In genomic region chr1:131090261-131090660, GRCm38 (mm10) we compare ENCODE assay signal across 10 mouse cellular contexts. TPM values are rescaled to one million over a fixed set of nuclear protein-coding genes. Genes with fewer than 3 reads are reported as not detected.
A peak's percentile ranks its signal among the peaks of the same experiment; 100 is the strongest.
DNase-seq lines count a peak whose midpoint lies in the region; ATAC-seq and TF ChIP-seq lines count a peak whose summit lies in the region.
"Had no signal": no experiment of that assay in that cellular context is flagged by ENCODE, and none has a peak within 500 bp of the region (broad histone marks: within the 10 kb centered on the region; RNA-seq: fewer than 3 reads in every experiment).

No protein-coding gene starts in this region.

- TF ChIP-seq CTCF in CH12.LX (conservative IDR thresholded peaks at IDR 0.05 in 1 of 2, IDR thresholded peaks at IDR 0.05 in 1 of 2; ENCODE audit: low read depth in 2 of 2, low read length in 2 of 2), result no peak

- no peak for ATAC-seq in limb, embryonic 14.5 days (ENCODE audit: low FRiP score, low read depth)

- DNase-seq in heart, adult 11 months, result peak; percentile 97
- DNase-seq in heart, postnatal 25 days (ENCODE audit: low spot score), result no peak
- DNase-seq in CH12.LX (ENCODE audit: extremely low read depth), result no peak
- DNase-seq in heart, adult 8-10 months (ENCODE audit: low spot score), result peak; percentile 56
- no peak for DNase-seq in limb, embryonic 14.5 days (ENCODE audit: low spot score)
- DNase-seq in thymus, postnatal 14 days, result no peak
- no peak for DNase-seq in urinary bladder, postnatal 10 days (ENCODE audit: low spot score)
- DNase-seq in testis, postnatal 14 days (ENCODE audit: low spot score), result no peak
- DNase-seq: cerebellum, adult 11 months had no signal

- no peak for TF ChIP-seq POLR2A in CH12.LX (IDR thresholded peaks at IDR 0.05; ENCODE audit: low read depth, low read length)
- TF ChIP-seq POLR2A in limb, embryonic 14.5 days (IDR thresholded peaks at IDR 0.05; ENCODE audit: borderline replicate concordance, extremely low read depth, insufficient read depth, insufficient read length), result no peak

- no peak for TF ChIP-seq RAD21 in CH12.LX (IDR thresholded peaks at IDR 0.05; ENCODE audit: low read depth, low read length)

- H3K4me1 ChIP-seq in CH12.LX (ENCODE audit: control insufficient read depth in 1 of 2, insufficient read depth in 2 of 2), result peaks cover 23 to 71% of the 10 kb centered on the region in 2 experiments
- H3K4me1 ChIP-seq in limb, embryonic 14.5 days (ENCODE audit: control insufficient read depth, insufficient read depth, low read length), result peaks cover 48% of the 10 kb centered on the region

- in situ Hi-C loops in CH12.LX (cut with MboI; ENCODE audit: low pct_ligation_motif_present, low pct_unique_long_range_greater_than_20kb, low sequenced_read_pairs), result no loop called here

- no peaks in the 10 kb centered on the region for H3K9me3 ChIP-seq in CH12.LX (replicated peaks; ENCODE audit: low read length)
- H3K9me3 ChIP-seq in limb, embryonic 14.5 days (ENCODE audit: control insufficient read depth, low read length), result no peaks in the 10 kb centered on the region

- intact Hi-C loops in heart, postnatal 25 days (cut with DNase I), result no loop called here

- dilution Hi-C loops in CH12.LX (cut with MboI; ENCODE audit: extremely low pct_ligation_motif_present, extremely low pct_unique_long_range_greater_than_20kb, low sequenced_read_pairs), result no loop called here

- no peak overlapping the region for H3K4me3 ChIP-seq in CH12.LX (replicated peaks in 1 of 3; ENCODE audit: low read depth in 2 of 3, low read length in 2 of 3, poor library complexity in 1 of 3)
- H3K4me3 ChIP-seq in limb, embryonic 14.5 days (replicated peaks; ENCODE audit: low read length), result no peak overlapping the region
- H3K4me3 ChIP-seq: erythroblast, embryonic 14.5 days had no signal

- 75% methylated on average over 5 of the region's 5 CpGs for WGBS in limb, embryonic 14.5 days

- peaks cover 35% of the 10 kb centered on the region for H3K79me2 ChIP-seq in CH12.LX (replicated peaks; ENCODE audit: control insufficient read depth, extremely low read depth, insufficient read depth, poor library complexity, severe bottlenecking)

- no peak overlapping the region; the same call in 1 of the 2 replicates for H3K4me2 ChIP-seq in CH12.LX (ENCODE audit: insufficient read depth, low read depth, poor library complexity, severe bottlenecking)
- H3K4me2 ChIP-seq in limb, embryonic 14.5 days (replicated peaks; ENCODE audit: low read depth, low read length, severe bottlenecking), result 0 out of 2 replicates have a peak overlapping the region, but pooled peaks have one; percentile 2

- H3K27ac ChIP-seq in CH12.LX (ENCODE audit: insufficient read depth, low read depth), result no peak overlapping the region
- H3K27ac ChIP-seq in limb, embryonic 14.5 days (replicated peaks; ENCODE audit: low read depth, low read length), result no peak overlapping the region

- H3K27me3 ChIP-seq in CH12.LX (replicated peaks), result no peaks in the 10 kb centered on the region
- H3K27me3 ChIP-seq in limb, embryonic 14.5 days (ENCODE audit: control insufficient read depth, insufficient read depth, low read length), result no peaks in the 10 kb centered on the region

- peaks cover 0 to 36% of the 10 kb centered on the region in 2 experiments for H3K36me3 ChIP-seq in CH12.LX (replicated peaks in 1 of 2; ENCODE audit: control insufficient read depth in 1 of 2, insufficient read depth in 1 of 2, low read length in 1 of 2)
- no peaks in the 10 kb centered on the region for H3K36me3 ChIP-seq in limb, embryonic 14.5 days (ENCODE audit: control insufficient read depth, insufficient read depth, low read length)

- TF ChIP-seq EP300 in CH12.LX (IDR thresholded peaks at IDR 0.05; ENCODE audit: low read length), result no peak

- H3K9ac ChIP-seq in CH12.LX (ENCODE audit: insufficient read depth, low read depth), result no peak overlapping the region
- H3K9ac ChIP-seq in limb, embryonic 14.5 days (ENCODE audit: low read depth, low read length, severe bottlenecking), result no peak overlapping the region

TF ChIP-seq in CH12.LX, 34 proteins besides CTCF, POLR2A, EP300 and RAD21:
- no peak for TF ChIP-seq TBP (conservative IDR thresholded peaks at IDR 0.05; ENCODE audit: low read depth, low read length)
- peak; percentile 63; the same call in 1 of the 2 replicates for TF ChIP-seq MEF2A (IDR thresholded peaks at IDR 0.05; ENCODE audit: borderline replicate concordance, low read depth, low read length)

RNA-seq across cellular contexts. Expression of gene Mapkapk2, which starts 7.4 kb away (rescaled TPM):
- total RNA-seq in heart, postnatal 25 days (2021), result 100 to 1,000 TPM; 264 to 283 TPM
- 54.2 and 55.0 TPM in 2 replicates for total RNA-seq in CH12.LX (2012; rRNA removed)
- 58.6 and 62.9 TPM in 2 replicates for total RNA-seq in CH12.LX (2014; rRNA removed)
- polyA plus RNA-seq in CH12.LX (2012; ENCODE audit: insufficient read length, low read depth), result 63.5 and 68.6 TPM in 2 replicates
- 100 to 1,000 TPM; 303 to 326 (median 315) TPM for total RNA-seq in heart, adult 8-10 months (2022)
- polyA plus RNA-seq in limb, embryonic 14.5 days (2012; rRNA removed), result 60.9 and 70.0 TPM in 2 replicates
- 49.9 and 51.6 TPM in 2 replicates for polyA plus RNA-seq in limb, embryonic 14.5 days (2014; fragmentation: Nextera tagmentation; extraction: Ambion mirVana)

RNA-seq across cellular contexts. Expression of gene Dyrk3, which starts 47.9 kb away (rescaled TPM):
- total RNA-seq in heart, postnatal 25 days (2021), result under 1 TPM; 0.25 to 0.29 TPM
- total RNA-seq in CH12.LX (2012; rRNA removed), result 6.4 and 6.7 TPM in 2 replicates
- 9.8 and 10.1 TPM in 2 replicates for total RNA-seq in CH12.LX (2014; rRNA removed)
- polyA plus RNA-seq in CH12.LX (2012; ENCODE audit: insufficient read length, low read depth), result 8.2 and 8.3 TPM in 2 replicates
- under 1 TPM; 0.25 to 0.71 (median 0.53) TPM for total RNA-seq in heart, adult 8-10 months (2022)
- 1.6 and 1.7 TPM in 2 replicates for polyA plus RNA-seq in limb, embryonic 14.5 days (2012; rRNA removed)
- 2.3 and 2.7 TPM in 2 replicates for polyA plus RNA-seq in limb, embryonic 14.5 days (2014; fragmentation: Nextera tagmentation; extraction: Ambion mirVana)

Comparison
In these comparisons a context has a peak if more than half of its experiments do, and no peak if none do; other contexts are left out.
1. DNase-seq: peak in heart, adult 11 months (single experiment) and heart, adult 8-10 months (single experiment); none in heart, postnatal 25 days (single experiment), CH12.LX (single experiment), limb, embryonic 14.5 days (single experiment), thymus, postnatal 14 days (single experiment), urinary bladder, postnatal 10 days (single experiment) and testis, postnatal 14 days (single experiment).
2. RNA of gene Mapkapk2, which starts 7.4 kb away (total RNA-seq): 303 to 326 TPM in heart, adult 8-10 months and 264 to 283 TPM in heart, postnatal 25 days; 54.2 to 62.9 TPM in CH12.LX; every median in the first group is over 4 times any median in the second.
3. RNA of gene Dyrk3, which starts 47.9 kb away (total RNA-seq): 6.4 to 10.1 TPM in CH12.LX; 0.25 to 0.71 TPM in heart, adult 8-10 months and 0.25 to 0.29 TPM in heart, postnatal 25 days; every median in the first group is over 4 times any median in the second.